In genomic region chr15:93121156-93121555, GRCm38 (mm10) we compare ENCODE assay signal across 18 mouse cellular contexts.
"Had no signal": no experiment of that assay in that cellular context is flagged by ENCODE, and none has a peak within 500 bp of the region (broad histone marks: within the 10 kb centered on the region; RNA-seq: fewer than 3 reads in every experiment).

No protein-coding gene starts in this region.

- H3K4me2 ChIP-seq: limb, embryonic 13.5 days; liver, embryonic 12.5 days; liver, embryonic 15.5 days; midbrain, embryonic 11.5 days had no signal

- DNase-seq: kidney, adult 9 months; layer of hippocampus, adult 9-11 months; liver; lung, adult 18-20 months; lung, postnatal 4 days; midbrain, embryonic 14.5 days; thymus, adult 18-20 months; thymus, postnatal 36 days had no signal

- H3K4me3 ChIP-seq: layer of hippocampus, adult 2 months; limb, embryonic 10.5 days; limb, embryonic 13.5 days; liver, embryonic 12.5 days; liver, embryonic 15.5 days had no signal

- H3K9me3 ChIP-seq: limb, embryonic 10.5 days; limb, embryonic 13.5 days; liver, embryonic 12.5 days; liver, embryonic 15.5 days had no signal

- ATAC-seq: hindbrain, postnatal 0 days; inflammation-experienced regulatory T-cells, adult 6 months; intestine, embryonic 16.5 days; liver, embryonic 12.5 days; lung, postnatal 0 days had no signal

- H3K27ac ChIP-seq: hindbrain, postnatal 0 days; layer of hippocampus, adult 2 months; limb, embryonic 10.5 days; limb, embryonic 13.5 days; liver, embryonic 12.5 days; liver, embryonic 15.5 days had no signal

- H3K4me1 ChIP-seq: limb, embryonic 10.5 days; liver, embryonic 12.5 days; liver, embryonic 15.5 days had no signal

- H3K27me3 ChIP-seq: limb, embryonic 13.5 days; liver, embryonic 12.5 days; liver, embryonic 15.5 days had no signal

- H3K36me3 ChIP-seq: limb, embryonic 10.5 days; limb, embryonic 13.5 days; liver, embryonic 12.5 days; liver, embryonic 15.5 days had no signal

- H3K9ac ChIP-seq: limb, embryonic 13.5 days; liver, embryonic 12.5 days; liver, embryonic 15.5 days had no signal
